Mouse (Mus musculus) hindbrain, postnatal 0 days (tissue): ENCODE measurements around the gene Pbrm1. TPM values are rescaled to one million over a fixed set of nuclear protein-coding genes. Genes with fewer than 3 reads are reported as not detected.
A peak's percentile ranks its signal among the peaks of the same experiment; 100 is the strongest.

ENCODE experiments used
- ATAC-seq: fragments of 200-750 bp; cut with Nextera tagmentation; 2 replicates; pipeline ENCODE4 v1.8.0; 2017; ENCODE audit warnings: mild to moderate bottlenecking, moderate TSS enrichment, moderate library complexity
- DNase-seq: peaks from one replicate; pipeline ENCODE4 v3.0.0-alpha.2; 2015; ENCODE audit warnings: low spot score
- H3K27ac ChIP-seq: fragments of 300-500 bp; sonication (generic); 2 replicates; pipeline ENCODE4 v1.5.1; 2014; ENCODE audit warnings: mild to moderate bottlenecking
- H3K27me3 ChIP-seq: fragments of 300-500 bp; sonication (generic); 2 replicates; pipeline ENCODE4 v1.6.1; 2014; ENCODE audit warnings: low read length, mixed read lengths; ENCODE audit not compliant: insufficient read depth
- H3K36me3 ChIP-seq: fragments of 300-500 bp; sonication (generic); 2 replicates; pipeline ENCODE4 v1.6.1; 2014; ENCODE audit warnings: low read length, mixed read lengths; ENCODE audit not compliant: insufficient read depth
- H3K4me1 ChIP-seq: fragments of 300-500 bp; sonication (generic); 2 replicates; pipeline ENCODE4 v1.6.1; 2014; ENCODE audit warnings: antibody characterized with exemption, low read length, mixed read lengths; ENCODE audit not compliant: insufficient read depth
- H3K4me2 ChIP-seq: fragments of 300-500 bp; sonication (generic); 2 replicates; pipeline ENCODE4 v1.6.1; 2014; ENCODE audit warnings: low read depth, mild to moderate bottlenecking, low read length, moderate library complexity, mixed read lengths
- H3K4me3 ChIP-seq: fragments of 300-500 bp; sonication (generic); 2 replicates; pipeline ENCODE4 v1.5.1; 2014; ENCODE audit warnings: low read length
- H3K9ac ChIP-seq: fragments of 300-500 bp; sonication (generic); replicated peaks from 2 replicates; pipeline ENCODE4 v1.6.1; 2014; ENCODE audit warnings: mild to moderate bottlenecking, low read length, moderate library complexity, mixed read lengths
- H3K9me3 ChIP-seq: fragments of 300-500 bp; sonication (generic); 2 replicates; pipeline ENCODE4 v1.6.1; 2016; ENCODE audit warnings: low read length, mixed read lengths
- CTCF ChIP-seq: IDR thresholded peaks from 2 replicates; pipeline ENCODE4 v1.5.1; 2016; ENCODE audit warnings: antibody characterized with exemption, control low read depth, low read depth
- WGBS: fragments of 180-500 bp; shearing (Covaris S2); extraction: QIAGEN DNeasy Blood & Tissue Kit; methylation state at CpG from one replicate; pipeline ENCODE4 v1.1.7; 2014; 5-methylcytosine and 5-hydroxymethylcytosine counted together
- polyA plus RNA-seq: library from polyadenylated mRNA; unstranded; fragments of >200 nt; fragmentation: Nextera tagmentation; extraction: Ambion mirVana; gene quantifications from 2 replicates; pipeline ENCODE4 v1.2.1, GENCODE M21; 2015
- total RNA-seq: library from RNA; depleted of rRNA; stranded (reverse); fragments of >200 nt; gene quantifications from 2 replicates; pipeline ENCODE4 v1.2.3, GENCODE M21; 2014

The Pbrm1 gene
- total and polyA plus RNA-seq, 2 experiments from 2014 or later: 43.4 to 83.8 TPM

GRCm38 (mm10) chr14:31110613-31111012 is 91.7 kb downstream of the Pbrm1 start:
- 87% methylated on average over 3 of the region's 3 CpGs for WGBS
- no peak for TF ChIP-seq CTCF
- ATAC-seq (no peak), DNase-seq (no peak)
- no peak overlapping the region for H3K4me2 ChIP-seq
- H3K9me3 ChIP-seq: no peaks in the 10 kb centered on the region
- H3K4me3 ChIP-seq: no peak overlapping the region
- no peak overlapping the region for H3K9ac ChIP-seq
- H3K27me3 ChIP-seq: no peaks in the 10 kb centered on the region
- H3K36me3 ChIP-seq: peaks cover 35% of the 10 kb centered on the region
- H3K4me1 ChIP-seq: no peaks in the 10 kb centered on the region
- no peak overlapping the region for H3K27ac ChIP-seq

- Histone ChIP-seq H3K9me3 (no peaks in the 10 kb centered on the region), H3K27me3 (no peaks in the 10 kb centered on the region), H3K4me3 (no peak overlapping the region), H3K27ac (no peak overlapping the region), H3K4me2 (no peak overlapping the region), H3K36me3 (peaks cover 30% of the 10 kb centered on the region), H3K9ac (no peak overlapping the region), H3K4me1 (no peaks in the 10 kb centered on the region)
- WGBS: 82% methylated on average over 5 of the region's 5 CpGs
- no peak for ATAC-seq
- TF ChIP-seq CTCF: no peak
- DNase-seq: no peak
Observed at GRCm38 (mm10) chr14:31112187-31112586, 93.2 kb downstream of the Pbrm1 start.

GRCm38 (mm10) chr14:31114011-31114410 is 95.1 kb downstream of the Pbrm1 start:
- H3K27ac ChIP-seq: no peak overlapping the region
- ATAC-seq (no peak), DNase-seq (no peak)
- 86% methylated on average over 3 of the region's 3 CpGs for WGBS
- no peaks in the 10 kb centered on the region for H3K27me3 ChIP-seq
- H3K9me3 ChIP-seq: no peaks in the 10 kb centered on the region
- TF ChIP-seq CTCF: no peak
- no peak overlapping the region for H3K9ac ChIP-seq
- H3K36me3 ChIP-seq: peaks cover 38% of the 10 kb centered on the region
- no peak overlapping the region for H3K4me2 ChIP-seq
- no peaks in the 10 kb centered on the region for H3K4me1 ChIP-seq
- no peak overlapping the region for H3K4me3 ChIP-seq

GRCm38 (mm10) chr14:31115522-31115921 is 96.6 kb downstream of the Pbrm1 start:
- H3K27ac ChIP-seq: no peak overlapping the region
- DNase-seq (no peak), ATAC-seq (no peak)
- 76% methylated on average over 2 of the region's 2 CpGs for WGBS
- no peaks in the 10 kb centered on the region for H3K4me1 ChIP-seq
- TF ChIP-seq CTCF: no peak
- H3K9ac ChIP-seq: no peak overlapping the region
- no peaks in the 10 kb centered on the region for H3K27me3 ChIP-seq
- peaks cover 32% of the 10 kb centered on the region for H3K36me3 ChIP-seq
- no peak overlapping the region for H3K4me3 ChIP-seq
- H3K4me2 ChIP-seq: no peak overlapping the region
- no peaks in the 10 kb centered on the region for H3K9me3 ChIP-seq

GRCm38 (mm10) chr14:31125106-31126075 is 106.5 kb downstream of the Pbrm1 start:
- no peak overlapping the region for H3K9ac ChIP-seq

GRCm38 (mm10) chr14:31126826-31127225 is 107.9 kb downstream of the Pbrm1 start:
- peaks cover 17% of the 10 kb centered on the region for H3K4me1 ChIP-seq
- ATAC-seq (no peak), DNase-seq (no peak)
- H3K4me3 ChIP-seq: no peak overlapping the region
- H3K9me3 ChIP-seq: no peaks in the 10 kb centered on the region
- no peaks in the 10 kb centered on the region for H3K36me3 ChIP-seq
- no peaks in the 10 kb centered on the region for H3K27me3 ChIP-seq
- TF ChIP-seq CTCF: no peak
- H3K27ac ChIP-seq: no peak overlapping the region
- H3K9ac ChIP-seq: no peak overlapping the region
- WGBS: 93% methylated on average over 8 of the region's 8 CpGs
- no peak overlapping the region for H3K4me2 ChIP-seq

More at GRCm38 (mm10) chr14:31125106-31126075, 106.5 kb downstream of the Pbrm1 start:
- ATAC-seq (no peak), DNase-seq (no peak)
- no peaks in the 10 kb centered on the region for H3K9me3 ChIP-seq
- TF ChIP-seq CTCF: no peak
- no peak overlapping the region for H3K4me2 ChIP-seq
- H3K27me3 ChIP-seq: no peaks in the 10 kb centered on the region
- H3K4me3 ChIP-seq: no peak overlapping the region
- H3K27ac ChIP-seq: 0 out of 2 replicates have a peak overlapping the region, but pooled peaks have one; percentile 26
- peaks cover 15% of the 10 kb centered on the region for H3K4me1 ChIP-seq
- WGBS: 74% methylated on average over 9 of the region's 9 CpGs
- H3K36me3 ChIP-seq: no peaks in the 10 kb centered on the region
